Mouse (Mus musculus) heart, adult 18-20 months (tissue): Measurements from ENCODE around the gene Ubr1. TPM values are rescaled to one million over a fixed set of nuclear protein-coding genes. Genes with fewer than 3 reads are reported as not detected.
A peak's percentile ranks its signal among the peaks of the same experiment; 100 is the strongest.
"Not testable (repeated sequence)": the region's sequence is repeated elsewhere in the genome, so short reads cannot be mapped to it uniquely, and the experiment has no call there.

ENCODE experiments used
- DNase-seq, 2 experiments: peaks; one replicate each; pipeline ENCODE4 v3.0.0; 2021 to 2022; ENCODE audit warnings: mixed read lengths in 1 of 2
- long read RNA-seq, 2 experiments: library from polyadenylated mRNA; stranded (forward); transcript quantifications; one replicate each; pipeline ENCODE4 v2.0.0; 2021
- total RNA-seq, 2 experiments: library from RNA; stranded (reverse); gene quantifications; 2 replicates each; pipeline ENCODE4 v1.2.3; 2021

Gene Ubr1
- total RNA-seq: 10 to 100 TPM; 18.9 to 21.4 TPM
- long read RNA-seq, experiment 1, partial matches to known transcripts: 3 of 3 reads
- long read RNA-seq, experiment 1, other reads (novel, unspliced or antisense): 0 of 3 reads
- long read RNA-seq, experiment 2, full-length matches to known transcripts: 1 of 3 reads
- long read RNA-seq, experiment 2, partial matches to known transcripts: 0 of 3 reads
- long read RNA-seq, experiment 2, other reads (novel, unspliced or antisense): 2 of 3 reads

DNA sequence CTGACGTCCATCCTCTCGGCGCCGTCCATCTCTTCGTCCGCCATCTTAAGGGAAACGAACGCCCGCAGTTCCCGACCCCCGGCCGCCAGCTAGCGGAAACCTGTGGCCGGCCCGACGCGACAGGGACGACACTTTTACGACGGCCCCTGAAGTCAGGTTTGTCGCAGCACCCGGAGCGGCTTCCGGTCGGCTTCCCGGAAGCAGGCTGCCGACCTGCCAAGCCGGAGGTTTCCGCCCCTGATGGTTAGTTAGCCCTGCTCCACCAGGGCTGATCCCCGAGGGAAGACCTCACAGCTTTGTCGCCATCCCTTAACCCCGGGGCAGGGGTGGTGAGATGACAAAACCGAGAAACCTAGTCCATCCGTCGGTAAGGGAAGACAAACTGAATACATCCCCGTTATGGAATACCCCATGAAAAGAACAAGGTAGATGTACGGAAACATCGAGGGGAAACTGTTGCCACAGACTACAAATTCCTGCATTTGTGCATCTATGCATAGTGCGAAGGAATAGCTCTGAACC is at the start of gene Ubr1:
Gene Ubr1, minus strand, starts transcription at position 157 of the 522 bp plus-strand sequence.
- peak; percentile 90 to 93 for DNase-seq

GRCm38 (mm10) chr2:121017151-121017550 is 46.6 kb upstream of the Ubr1 start:
- DNase-seq: peak; percentile 28 to 53

GRCm38 (mm10) chr2:121016226-121016625 is 45.7 kb upstream of the Ubr1 start:
- no peak for DNase-seq

- DNase-seq: no peak
Observed at GRCm38 (mm10) chr2:121015507-121015906, 45.0 kb upstream of the Ubr1 start.

GRCm38 (mm10) chr2:121012676-121013075 is 42.2 kb upstream of the Ubr1 start:
- DNase-seq: no peak

GRCm38 (mm10) chr2:121009071-121009677 is 38.7 kb upstream of the Ubr1 start:
- no peak for DNase-seq

DNA sequence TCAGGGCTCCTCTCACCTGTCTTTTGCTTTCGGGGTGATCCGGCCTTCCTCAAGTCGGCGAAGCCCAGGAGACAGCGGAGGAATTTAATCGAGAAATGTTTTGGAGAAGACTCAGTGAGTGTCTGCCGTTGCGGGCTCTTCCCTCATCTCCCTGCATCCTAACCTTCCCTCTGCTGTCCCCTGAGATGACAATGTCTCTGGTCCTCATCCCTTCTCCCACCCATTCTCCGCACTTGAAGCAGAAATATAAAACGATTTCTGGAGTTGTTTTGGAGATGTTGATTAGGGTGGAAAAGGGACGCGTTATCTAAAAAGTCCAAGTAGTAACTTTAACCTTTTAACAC is 38.1 kb upstream of the Ubr1 start:
- DNase-seq: peak in 1 of 2 experiments; percentile 9

DNA sequence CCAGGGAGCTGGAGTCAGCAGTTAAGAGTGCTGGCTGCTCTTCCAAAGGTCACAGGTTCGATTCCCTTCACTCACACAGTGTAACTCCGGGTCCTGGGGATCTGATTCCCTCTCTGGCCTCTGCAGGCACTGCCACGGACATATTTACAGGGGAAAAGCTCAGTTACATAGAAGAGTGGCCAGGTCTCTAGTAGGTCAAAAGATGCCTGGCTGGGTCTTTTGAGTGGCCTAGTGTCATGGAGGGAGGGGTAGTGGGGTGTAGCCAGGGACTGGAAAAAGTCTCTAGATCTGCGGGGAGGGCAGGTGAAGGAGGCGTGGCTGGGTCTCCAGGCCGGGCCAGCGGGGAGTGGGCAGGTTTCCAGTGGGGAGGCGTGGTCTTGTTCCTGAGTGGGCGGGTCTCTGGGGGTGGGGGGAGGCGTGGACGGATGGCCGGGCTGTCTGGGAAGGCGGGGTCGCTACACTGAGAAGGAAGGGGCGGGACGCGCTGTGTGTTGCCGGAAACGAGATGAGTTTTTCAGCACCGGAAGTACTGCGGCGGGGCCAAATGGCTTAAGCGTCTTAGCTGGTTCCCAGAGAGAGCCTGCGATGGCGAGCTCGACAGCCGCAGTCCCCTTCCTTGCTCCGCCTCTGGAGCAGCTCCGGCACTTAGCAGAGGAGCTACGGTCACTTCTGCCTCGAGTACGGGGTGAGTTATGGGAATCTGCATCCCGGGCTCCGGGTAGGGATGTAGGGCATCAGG is 37.6 kb upstream of the Ubr1 start, which contains the start of gene Ccndbp1:
Gene Ccndbp1, plus strand, starts transcription at position 479 of the 739 bp plus-strand sequence.
- peak; percentile 92 to 95 for DNase-seq

GRCm38 (mm10) chr2:121006986-121007385 is 36.5 kb upstream of the Ubr1 start:
- DNase-seq: no peak

DNA sequence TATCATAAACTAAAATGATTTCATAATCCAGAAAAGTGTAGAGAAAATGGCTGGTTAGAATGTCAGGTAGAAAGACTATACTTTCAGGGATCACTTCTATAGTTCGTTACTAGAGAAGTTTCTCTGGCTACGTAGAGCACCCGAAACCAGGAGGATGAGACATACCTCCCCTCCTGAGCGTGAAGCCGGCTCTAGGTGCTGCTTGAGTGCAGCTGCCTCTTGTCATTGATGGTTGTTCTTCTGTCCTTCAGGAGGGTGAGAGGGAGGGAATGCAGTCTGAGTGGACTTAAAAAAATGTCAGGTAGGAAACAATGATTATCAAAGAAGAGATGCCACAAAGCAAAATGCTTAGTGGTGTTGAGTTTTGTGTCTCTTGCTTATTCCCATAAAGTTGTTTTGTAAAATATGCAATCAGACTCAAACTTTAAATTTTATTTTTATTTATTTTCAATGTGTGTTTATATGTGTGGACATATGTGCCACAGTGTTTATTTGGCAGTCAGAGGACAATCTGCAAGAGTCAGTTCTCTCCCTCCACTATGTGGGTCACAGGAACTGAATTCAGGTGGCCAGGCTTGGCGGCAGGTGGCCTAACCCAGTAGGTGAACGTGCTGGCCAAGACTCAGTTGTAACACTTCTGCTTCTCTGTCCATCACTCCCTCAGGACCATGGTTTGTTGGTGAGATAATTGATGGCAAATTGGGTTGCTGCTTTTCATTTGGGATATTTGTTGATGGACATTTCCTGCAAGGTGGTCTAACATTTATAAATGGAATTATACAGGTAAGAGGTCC is 33.7 kb upstream of the Ubr1 start:
- no peak for DNase-seq

GRCm38 (mm10) chr2:121003586-121003985 is 33.1 kb upstream of the Ubr1 start:
- DNase-seq: no peak

DNA sequence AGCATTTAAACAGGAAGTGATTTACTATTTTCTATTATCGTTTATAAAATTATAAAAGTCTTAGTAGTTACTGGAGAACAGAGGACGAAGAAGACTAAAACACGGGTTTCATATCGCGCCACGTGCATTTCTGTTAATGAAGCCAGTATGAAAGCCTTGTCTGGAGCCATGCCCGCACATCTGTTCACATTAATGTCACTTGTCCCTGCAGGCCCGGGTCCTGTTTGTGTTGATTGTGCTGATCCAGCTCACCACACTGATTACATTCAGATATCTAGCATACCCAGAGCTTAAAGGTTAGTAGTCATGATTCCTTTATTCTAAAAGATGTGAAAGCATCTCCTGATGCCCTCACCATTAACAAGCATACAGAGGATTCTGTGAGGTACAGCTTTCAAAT is 28.3 kb upstream of the Ubr1 start:
- DNase-seq: no peak

DNA sequence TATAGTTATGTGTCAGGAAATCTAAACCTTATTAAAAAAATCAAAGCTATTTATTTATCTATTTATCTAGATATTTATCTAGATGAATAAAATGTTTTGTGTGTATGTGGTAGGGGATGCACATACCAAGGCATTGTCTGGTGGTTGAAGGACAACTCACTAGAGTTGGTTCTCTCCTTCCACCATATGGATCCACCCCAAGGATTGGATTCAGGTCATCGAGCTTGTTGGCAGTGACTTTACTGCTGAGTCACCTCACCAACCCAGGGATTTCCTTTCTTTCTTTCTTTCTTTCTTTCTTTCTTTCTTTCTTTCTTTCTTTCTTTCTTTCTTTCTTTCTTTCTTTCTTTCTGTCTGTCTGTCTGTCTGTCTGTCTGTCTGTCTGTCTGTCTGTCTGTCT is 26.1 kb upstream of the Ubr1 start:
- not testable (repeated sequence) for DNase-seq

GRCm38 (mm10) chr2:120991196-120991595 is 20.7 kb upstream of the Ubr1 start:
- no peak for DNase-seq

GRCm38 (mm10) chr2:120985241-120985640 is 14.7 kb upstream of the Ubr1 start:
- DNase-seq: no peak

- no peak for DNase-seq
Observed at GRCm38 (mm10) chr2:120983611-120984010, 13.1 kb upstream of the Ubr1 start.

GRCm38 (mm10) chr2:120980861-120981260 is 10.3 kb upstream of the Ubr1 start:
- DNase-seq: no peak

GRCm38 (mm10) chr2:120979819-120980218 is 9.3 kb upstream of the Ubr1 start:
- DNase-seq: no peak

- DNase-seq: no peak
Observed at GRCm38 (mm10) chr2:120978693-120979037, 8.2 kb upstream of the Ubr1 start.

GRCm38 (mm10) chr2:120977926-120978692 is 7.6 kb upstream of the Ubr1 start:
- DNase-seq: no peak
